Mouse (Mus musculus): ENCODE measurements around the gene H2-Oa. TPM values are rescaled to one million over a fixed set of nuclear protein-coding genes. Genes with fewer than 3 reads are reported as not detected.

Gene H2-Oa
- 0.51 and 0.76 TPM in 2 replicates for polyA plus RNA-seq (2014; fragmentation: Nextera tagmentation; extraction: Ambion mirVana)

DNA sequence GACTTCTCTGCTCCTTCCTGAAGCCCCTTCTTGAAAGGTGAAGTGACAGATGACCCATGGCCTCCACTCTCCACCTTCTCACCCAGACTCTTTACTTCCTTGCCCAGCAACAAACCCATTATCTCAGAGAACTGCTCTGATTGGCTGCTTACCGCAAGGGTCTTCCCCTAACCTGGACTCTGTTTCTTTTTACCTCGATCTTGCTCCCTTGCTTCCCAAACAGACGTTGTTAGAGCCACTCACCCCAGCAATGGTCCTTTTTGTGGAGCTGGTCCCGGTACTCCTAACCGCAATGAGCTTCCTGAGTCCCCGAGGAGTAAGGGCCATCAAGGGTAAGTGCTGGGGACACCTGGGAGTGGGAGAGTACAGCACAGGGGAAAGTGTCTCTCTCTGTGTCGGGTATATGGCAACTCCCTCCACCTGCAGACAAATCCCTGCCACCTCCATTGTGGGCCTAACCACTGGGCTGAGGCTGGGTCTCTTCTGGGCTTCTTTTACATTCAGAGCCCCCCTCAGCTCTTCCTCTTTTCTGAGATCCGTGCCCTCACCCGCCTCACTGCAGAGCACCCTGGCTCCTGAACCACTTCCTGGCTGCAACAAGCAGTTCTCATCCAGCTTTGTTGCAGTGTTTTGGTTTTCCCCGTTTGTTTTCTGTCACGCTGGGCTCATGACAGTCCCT, at the start of gene H2-Oa:
Gene H2-Oa (plus strand): TSS at position 144 of the 679 bp plus-strand sequence.
- ATAC-seq (ENCODE audit: low FRiP score, low TSS enrichment), result no peak
- no peaks in the 10 kb centered on the region for H3K36me3 ChIP-seq (ENCODE audit: control insufficient read depth, insufficient read depth, low read length)
- H3K4me2 ChIP-seq (replicated peaks; ENCODE audit: low read depth, low read length), result no peak within 1 kb of the TSS
- H3K27ac ChIP-seq (ENCODE audit: low read depth, low read length), result no peak within 1 kb of the TSS
- WGBS, result 32% methylated on average over 11 of the region's 11 CpGs
- H3K9ac ChIP-seq (ENCODE audit: low read depth, low read length), result no peak within 1 kb of the TSS
- H3K27me3 ChIP-seq (ENCODE audit: control insufficient read depth, insufficient read depth, low read length), result no peaks in the 10 kb centered on the region
- H3K4me3 ChIP-seq (ENCODE audit: low read length), result no peak within 1 kb of the TSS
- H3K9me3 ChIP-seq (ENCODE audit: control insufficient read depth, low read length), result no peaks in the 10 kb centered on the region
- H3K4me1 ChIP-seq (ENCODE audit: control insufficient read depth, insufficient read depth, low read length), result no peaks in the 10 kb centered on the region

DNA sequence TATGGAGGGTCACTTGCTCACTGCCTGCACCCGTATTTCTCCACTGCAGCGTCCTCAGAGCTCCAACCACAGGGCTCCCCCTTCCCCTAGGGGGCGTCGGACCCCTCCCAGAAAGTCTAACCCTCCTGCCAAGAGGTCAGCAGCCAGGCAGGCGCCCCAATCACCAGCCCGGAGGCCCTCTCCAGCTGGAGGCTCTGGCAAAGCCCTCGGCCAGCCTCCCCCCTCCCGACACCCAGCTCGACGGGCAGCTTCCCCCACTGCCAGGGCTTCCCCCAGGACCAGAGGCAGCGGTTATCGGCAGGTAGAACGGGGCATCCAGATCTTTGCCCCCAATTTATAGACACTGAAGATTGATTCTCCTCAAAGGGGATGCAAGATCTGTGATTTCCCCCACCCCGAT, 46.2 kb upstream of the H2-Oa start:
- WGBS, result 77% methylated on average over 14 of the region's 14 CpGs
- H3K9ac ChIP-seq (ENCODE audit: low read depth, low read length), result no peak overlapping the region
- no peak overlapping the region for H3K4me2 ChIP-seq (replicated peaks; ENCODE audit: low read depth, low read length)
- peaks cover 7% of the 10 kb centered on the region for H3K9me3 ChIP-seq (ENCODE audit: control insufficient read depth, low read length)
- no peak overlapping the region for H3K27ac ChIP-seq (ENCODE audit: low read depth, low read length)
- 0 out of 2 replicates have a peak, but pooled peaks cover 2% of the 10 kb centered on the region for H3K27me3 ChIP-seq (ENCODE audit: control insufficient read depth, insufficient read depth, low read length)
- H3K36me3 ChIP-seq (ENCODE audit: control insufficient read depth, insufficient read depth, low read length), result no peaks in the 10 kb centered on the region
- no peak for ATAC-seq (ENCODE audit: low FRiP score, low TSS enrichment)
- H3K4me3 ChIP-seq (ENCODE audit: low read length), result no peak overlapping the region
- peaks cover 13% of the 10 kb centered on the region; the same call in 1 of the 2 replicates for H3K4me1 ChIP-seq (ENCODE audit: control insufficient read depth, insufficient read depth, low read length)

DNA sequence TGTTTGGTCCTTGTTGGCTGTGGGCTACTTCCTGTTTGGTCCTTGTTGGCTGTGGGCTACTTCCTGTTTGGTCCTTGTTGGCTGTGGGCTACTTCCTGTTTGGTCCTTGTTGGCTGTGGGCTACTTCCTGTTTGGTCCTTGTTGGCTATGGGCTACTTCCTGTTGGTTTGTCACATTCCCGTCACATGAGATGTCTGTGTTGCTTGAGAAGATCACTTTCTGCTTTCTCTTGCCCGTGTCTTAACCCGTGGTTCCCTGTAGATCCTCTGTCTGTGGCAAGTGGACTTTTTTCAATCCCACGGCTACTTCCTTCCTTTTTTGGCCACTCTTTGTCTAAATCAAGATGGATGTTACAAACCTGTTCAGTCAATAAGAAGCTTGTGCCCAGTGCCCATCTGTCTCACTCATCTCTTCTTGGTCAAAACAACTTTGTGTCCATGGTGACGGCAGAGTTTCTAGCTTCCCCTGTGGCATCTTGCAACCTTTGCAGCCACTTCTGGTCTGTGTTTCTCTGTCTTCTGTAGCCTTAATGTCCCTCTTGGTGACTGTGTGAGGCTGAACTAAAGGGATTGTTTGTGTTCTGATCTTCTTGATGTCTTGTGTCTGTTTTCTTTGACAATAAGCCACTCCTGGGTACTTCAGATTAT, 44.6 kb upstream of the H2-Oa start:
- H3K4me1 ChIP-seq (ENCODE audit: control insufficient read depth, insufficient read depth, low read length), result no peaks in the 10 kb centered on the region
- no peak for ATAC-seq (ENCODE audit: low FRiP score, low TSS enrichment)
- no peak overlapping the region for H3K27ac ChIP-seq (ENCODE audit: low read depth, low read length)
- no peak overlapping the region for H3K4me3 ChIP-seq (ENCODE audit: low read length)
- H3K27me3 ChIP-seq (ENCODE audit: control insufficient read depth, insufficient read depth, low read length), result 0 out of 2 replicates have a peak, but pooled peaks cover 2% of the 10 kb centered on the region
- no peak overlapping the region for H3K9ac ChIP-seq (ENCODE audit: low read depth, low read length)
- H3K9me3 ChIP-seq (ENCODE audit: control insufficient read depth, low read length), result peaks cover 7% of the 10 kb centered on the region
- H3K36me3 ChIP-seq (ENCODE audit: control insufficient read depth, insufficient read depth, low read length), result no peaks in the 10 kb centered on the region
- WGBS, result 94% methylated on average over 5 of the region's 5 CpGs
- no peak overlapping the region for H3K4me2 ChIP-seq (replicated peaks; ENCODE audit: low read depth, low read length)

DNA sequence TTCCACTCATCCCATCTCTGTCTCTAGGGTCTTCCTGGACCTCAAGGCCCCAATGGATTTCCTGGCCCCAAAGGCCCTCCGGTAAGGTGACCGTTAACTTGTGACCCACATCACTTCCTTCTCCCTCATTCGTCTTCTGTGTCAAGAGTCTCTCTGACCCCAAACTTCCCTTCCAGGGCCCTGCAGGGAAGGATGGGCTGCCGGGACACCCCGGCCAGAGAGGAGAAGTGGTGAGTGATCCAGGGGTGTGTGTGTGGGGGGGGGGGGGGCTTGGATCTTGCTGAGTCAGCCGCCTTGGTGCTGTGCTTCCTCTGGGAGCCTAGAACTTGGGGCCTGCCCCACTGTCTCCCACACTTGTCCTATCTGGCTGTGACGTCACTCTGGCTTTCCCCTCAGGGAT, 34.9 kb upstream of the H2-Oa start:
- no peaks in the 10 kb centered on the region for H3K27me3 ChIP-seq (ENCODE audit: control insufficient read depth, insufficient read depth, low read length)
- H3K27ac ChIP-seq (ENCODE audit: low read depth, low read length), result no peak overlapping the region
- WGBS, result 45% methylated on average over 7 of the region's 7 CpGs
- ATAC-seq (ENCODE audit: low FRiP score, low TSS enrichment), result no peak
- no peaks in the 10 kb centered on the region for H3K9me3 ChIP-seq (ENCODE audit: control insufficient read depth, low read length)
- H3K4me1 ChIP-seq (ENCODE audit: control insufficient read depth, insufficient read depth, low read length), result peaks cover 16% of the 10 kb centered on the region; the same call in 1 of the 2 replicates
- H3K4me2 ChIP-seq (replicated peaks; ENCODE audit: low read depth, low read length), result no peak overlapping the region
- no peaks in the 10 kb centered on the region for H3K36me3 ChIP-seq (ENCODE audit: control insufficient read depth, insufficient read depth, low read length)
- no peak overlapping the region for H3K4me3 ChIP-seq (ENCODE audit: low read length)
- no peak overlapping the region for H3K9ac ChIP-seq (ENCODE audit: low read depth, low read length)

DNA sequence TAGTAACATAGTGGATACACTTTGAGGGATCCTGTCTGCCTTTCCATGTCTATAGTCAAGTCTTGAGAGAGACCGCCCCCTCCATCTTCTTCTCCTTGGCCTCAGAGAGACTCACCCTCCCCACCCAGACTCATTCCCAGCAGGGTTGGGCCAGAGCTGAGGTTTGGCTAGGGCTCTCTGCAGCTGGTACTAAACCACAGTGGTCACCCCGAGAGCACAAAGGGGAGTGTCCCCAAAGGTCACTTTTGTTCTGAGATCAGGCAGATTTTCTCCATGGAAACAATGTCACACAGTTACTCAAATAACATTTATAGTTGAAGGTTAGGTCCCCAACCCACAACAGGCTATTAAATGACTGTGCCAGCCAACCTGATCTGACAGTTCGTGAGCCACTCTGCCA, 23.3 kb upstream of the H2-Oa start:
- Histone ChIP-seq H3K36me3 (ENCODE audit: control insufficient read depth, insufficient read depth, low read length) (no peaks in the 10 kb centered on the region), H3K27me3 (ENCODE audit: control insufficient read depth, insufficient read depth, low read length) (no peaks in the 10 kb centered on the region), H3K4me3 (ENCODE audit: low read length) (no peak overlapping the region), H3K4me2 (replicated peaks; ENCODE audit: low read depth, low read length) (no peak overlapping the region), H3K9me3 (ENCODE audit: control insufficient read depth, low read length) (peaks cover 3% of the 10 kb centered on the region; the same call in 1 of the 2 replicates), H3K27ac (ENCODE audit: low read depth, low read length) (no peak overlapping the region), H3K9ac (ENCODE audit: low read depth, low read length) (no peak overlapping the region), H3K4me1 (ENCODE audit: control insufficient read depth, insufficient read depth, low read length) (no peaks in the 10 kb centered on the region)
- ATAC-seq (ENCODE audit: low FRiP score, low TSS enrichment), result no peak
- 53% methylated on average over 3 of the region's 3 CpGs for WGBS

DNA sequence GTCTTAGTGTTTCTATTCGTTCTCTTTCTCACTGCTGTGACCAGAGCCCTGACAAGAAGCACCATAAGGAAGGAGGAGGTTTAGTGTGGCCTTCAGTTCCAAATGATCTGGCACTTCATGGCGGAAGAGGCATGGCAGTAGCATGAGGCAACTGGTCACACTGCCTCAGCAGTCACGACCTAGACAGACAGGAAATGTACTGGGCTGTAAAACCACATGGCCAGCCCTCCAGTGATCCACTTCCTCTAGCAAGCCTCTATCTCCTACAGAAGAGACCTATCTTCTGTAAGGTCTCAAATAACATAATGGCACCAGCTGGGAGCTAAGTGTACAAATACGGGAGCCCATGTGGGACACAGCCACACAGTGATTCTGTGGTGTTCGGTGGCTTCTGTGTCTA, 20.0 kb upstream of the H2-Oa start:
- no peak for ATAC-seq (ENCODE audit: low FRiP score, low TSS enrichment)
- H3K27ac ChIP-seq (ENCODE audit: low read depth, low read length), result no peak overlapping the region
- H3K4me2 ChIP-seq (replicated peaks; ENCODE audit: low read depth, low read length), result no peak overlapping the region
- H3K9me3 ChIP-seq (ENCODE audit: control insufficient read depth, low read length), result peaks cover 3% of the 10 kb centered on the region; the same call in 1 of the 2 replicates
- H3K4me3 ChIP-seq (ENCODE audit: low read length), result no peak overlapping the region
- no peaks in the 10 kb centered on the region for H3K36me3 ChIP-seq (ENCODE audit: control insufficient read depth, insufficient read depth, low read length)
- no peaks in the 10 kb centered on the region for H3K4me1 ChIP-seq (ENCODE audit: control insufficient read depth, insufficient read depth, low read length)
- H3K27me3 ChIP-seq (ENCODE audit: control insufficient read depth, insufficient read depth, low read length), result peaks cover 14% of the 10 kb centered on the region; the same call in 1 of the 2 replicates
- H3K9ac ChIP-seq (ENCODE audit: low read depth, low read length), result no peak overlapping the region
- 72% methylated on average over 5 of the region's 5 CpGs for WGBS

DNA sequence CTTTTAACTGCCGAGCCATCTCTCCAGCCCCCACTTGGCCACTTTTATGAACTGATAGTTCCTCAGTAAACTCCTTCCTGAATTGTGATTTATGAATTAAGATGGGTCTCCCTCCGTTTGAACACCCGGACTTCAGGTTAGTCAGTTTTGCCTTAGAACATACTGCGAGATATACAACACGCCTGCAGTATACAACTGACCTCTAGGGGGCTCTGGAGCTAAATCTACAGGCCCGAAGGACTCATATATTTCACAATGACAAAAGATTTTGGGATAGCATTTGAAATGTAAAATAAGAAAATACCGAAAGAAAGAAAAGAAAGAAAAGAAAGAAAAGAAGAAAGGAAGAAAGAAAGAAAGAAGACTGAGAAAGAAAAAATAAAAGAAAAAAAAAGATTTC, 16.9 kb upstream of the H2-Oa start:
- Histone ChIP-seq H3K27me3 (ENCODE audit: control insufficient read depth, insufficient read depth, low read length) (peaks cover 18% of the 10 kb centered on the region; the same call in 1 of the 2 replicates), H3K4me1 (ENCODE audit: control insufficient read depth, insufficient read depth, low read length) (no peaks in the 10 kb centered on the region), H3K4me2 (replicated peaks; ENCODE audit: low read depth, low read length) (no peak overlapping the region), H3K36me3 (ENCODE audit: control insufficient read depth, insufficient read depth, low read length) (no peaks in the 10 kb centered on the region), H3K4me3 (ENCODE audit: low read length) (no peak overlapping the region), H3K9me3 (ENCODE audit: control insufficient read depth, low read length) (peaks cover 3% of the 10 kb centered on the region; the same call in 1 of the 2 replicates), H3K9ac (ENCODE audit: low read depth, low read length) (no peak overlapping the region), H3K27ac (ENCODE audit: low read depth, low read length) (no peak overlapping the region)
- 45% methylated on average over 7 of the region's 7 CpGs for WGBS
- ATAC-seq (ENCODE audit: low FRiP score, low TSS enrichment), result no peak

DNA sequence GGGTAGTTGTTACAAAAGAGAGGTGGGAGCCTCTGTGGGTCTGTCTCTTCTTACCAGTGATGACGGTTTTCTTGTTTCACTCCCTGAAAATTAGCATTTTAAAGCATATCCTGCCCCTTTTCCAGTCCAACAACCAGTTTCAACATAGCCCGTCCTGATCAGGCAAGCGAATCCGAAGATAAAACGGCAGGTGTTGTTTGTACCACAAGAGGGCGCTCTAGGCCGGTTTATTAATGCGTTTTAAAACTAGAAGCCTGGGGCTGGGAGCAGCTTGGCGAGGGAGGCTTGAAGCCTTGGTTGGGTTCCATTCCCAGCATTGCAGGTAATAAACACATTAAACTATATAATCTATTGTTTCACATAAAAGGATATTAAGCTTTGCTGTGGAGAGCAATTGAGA, 14.6 kb upstream of the H2-Oa start:
- Histone ChIP-seq H3K36me3 (ENCODE audit: control insufficient read depth, insufficient read depth, low read length) (no peaks in the 10 kb centered on the region), H3K27me3 (ENCODE audit: control insufficient read depth, insufficient read depth, low read length) (peaks cover 18% of the 10 kb centered on the region; the same call in 1 of the 2 replicates), H3K4me1 (ENCODE audit: control insufficient read depth, insufficient read depth, low read length) (no peaks in the 10 kb centered on the region), H3K9me3 (ENCODE audit: control insufficient read depth, low read length) (no peaks in the 10 kb centered on the region), H3K27ac (ENCODE audit: low read depth, low read length) (no peak overlapping the region), H3K9ac (ENCODE audit: low read depth, low read length) (no peak overlapping the region), H3K4me3 (ENCODE audit: low read length) (no peak overlapping the region), H3K4me2 (replicated peaks; ENCODE audit: low read depth, low read length) (no peak overlapping the region)
- 1% methylated on average over 9 of the region's 9 CpGs for WGBS
- no peak for ATAC-seq (ENCODE audit: low FRiP score, low TSS enrichment)

DNA sequence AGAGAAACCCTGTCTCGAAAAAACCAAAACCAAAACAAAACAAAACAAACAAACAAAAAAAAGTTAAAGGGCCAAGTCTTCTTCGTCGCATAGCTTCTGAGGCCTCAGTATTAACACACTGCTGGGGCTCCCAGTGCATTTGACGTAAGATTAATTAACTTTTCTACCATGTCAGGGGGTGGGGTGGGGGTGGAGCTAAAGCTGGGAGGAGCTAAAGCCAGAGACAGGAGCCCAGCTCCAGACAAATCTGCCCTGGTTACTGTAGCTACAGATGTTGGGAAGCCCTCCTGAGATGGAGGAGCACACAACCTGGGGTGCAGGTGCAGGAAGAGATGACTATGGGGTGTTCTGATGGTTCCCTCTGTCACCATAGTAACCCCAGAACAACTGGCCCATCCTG, 14.0 kb upstream of the H2-Oa start:
- ATAC-seq (ENCODE audit: low FRiP score, low TSS enrichment), result no peak
- Histone ChIP-seq H3K9me3 (ENCODE audit: control insufficient read depth, low read length) (no peaks in the 10 kb centered on the region), H3K4me3 (ENCODE audit: low read length) (no peak overlapping the region), H3K4me2 (replicated peaks; ENCODE audit: low read depth, low read length) (no peak overlapping the region), H3K27ac (ENCODE audit: low read depth, low read length) (no peak overlapping the region), H3K9ac (ENCODE audit: low read depth, low read length) (no peak overlapping the region), H3K36me3 (ENCODE audit: control insufficient read depth, insufficient read depth, low read length) (no peaks in the 10 kb centered on the region), H3K4me1 (ENCODE audit: control insufficient read depth, insufficient read depth, low read length) (no peaks in the 10 kb centered on the region), H3K27me3 (ENCODE audit: control insufficient read depth, insufficient read depth, low read length) (peaks cover 18% of the 10 kb centered on the region; the same call in 1 of the 2 replicates)
- WGBS, result 61% methylated on average over 4 of the region's 4 CpGs

All from kidney, embryonic 14.5 days (tissue).